Mouse (Mus musculus) skeletal muscle tissue, adult 2 months (tissue): Measurements from ENCODE around the gene Vmn2r11.
"Not testable (repeated sequence)": the region's sequence is repeated elsewhere in the genome, so short reads cannot be mapped to it uniquely, and the experiment has no call there.

Experiments
- DNase-seq: peaks from one replicate; pipeline ENCODE4 v3.0.0-alpha.2; 2012; ENCODE audit warnings: low read depth, low spot score

Gene Vmn2r11

GRCm38 (mm10) chr5:109059469-109059868 lies at the start of gene Vmn2r11:
Vmn2r11 (minus strand) TSS chr5:109059569.
- not testable (repeated sequence) for DNase-seq

GRCm38 (mm10) chr5:109097850-109098249 lies 38.5 kb upstream of the Vmn2r11 start, which contains the start of gene Vmn2r12:
Vmn2r12 (minus strand) TSS chr5:109097950.
- not testable (repeated sequence) for DNase-seq

GRCm38 (mm10) chr5:109096482-109096881 lies 37.1 kb upstream of the Vmn2r11 start:
- DNase-seq: not testable (repeated sequence)

DNA sequence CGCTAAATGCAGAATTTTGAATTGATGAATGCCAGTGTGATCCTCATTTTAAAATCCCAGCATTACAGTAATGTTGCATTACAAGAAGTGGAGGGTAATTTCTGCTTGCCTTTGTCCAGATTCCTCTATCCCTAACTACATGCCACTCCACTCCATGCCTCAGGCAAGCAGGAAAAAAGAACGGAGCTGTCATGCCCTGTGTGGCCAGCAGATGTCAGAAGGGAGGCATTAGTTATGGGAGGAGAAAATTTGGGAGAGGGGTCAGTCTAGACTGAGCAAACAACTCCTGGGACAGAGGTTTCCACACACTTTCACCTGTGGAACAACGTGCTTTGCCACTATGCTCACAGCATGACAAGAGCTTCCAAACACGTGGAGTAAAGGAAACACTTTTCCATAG lies 12.6 kb upstream of the Vmn2r11 start:
- DNase-seq: not testable (repeated sequence)

- no peak for DNase-seq
Observed at GRCm38 (mm10) chr5:109055286-109055685, 4.1 kb downstream of the Vmn2r11 start.

GRCm38 (mm10) chr5:109032591-109032990 lies 26.8 kb downstream of the Vmn2r11 start:
- no peak for DNase-seq

- not testable (repeated sequence) for DNase-seq
Observed at GRCm38 (mm10) chr5:109006427-109006826, 52.9 kb downstream of the Vmn2r11 start, which contains the start of gene Vmn2r10. Vmn2r10 (minus strand) TSS chr5:109006527.
